Mouse (Mus musculus): ENCODE data around the gene Socs7.

The Socs7 gene

DNA sequence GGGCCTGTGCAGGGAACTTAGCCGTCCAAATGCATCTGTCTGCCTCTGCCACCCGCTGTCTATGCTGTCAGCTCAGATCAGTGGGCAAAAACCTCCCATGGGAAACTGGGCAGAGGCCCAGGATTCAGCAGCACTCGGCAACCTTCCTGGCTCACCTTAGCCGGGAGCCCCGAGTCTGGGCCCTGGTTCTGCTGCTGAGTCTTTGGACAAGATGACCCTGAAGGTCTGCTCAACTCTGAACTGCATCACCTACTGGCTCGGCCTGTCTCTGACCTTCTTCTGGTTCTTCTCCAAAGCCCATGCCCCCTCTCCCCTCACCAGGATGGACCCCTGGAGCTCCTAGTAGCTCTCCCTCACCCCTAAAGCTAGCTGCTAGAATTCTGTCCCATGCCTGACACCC is 83.2 kb downstream of the Socs7 start:
- DNase-seq (ENCODE audit: low spot score): no peak

GRCm38 (mm10) chr11:97445999-97446511 is 83.7 kb downstream of the Socs7 start:
- DNase-seq (ENCODE audit: low spot score): no peak

DNA sequence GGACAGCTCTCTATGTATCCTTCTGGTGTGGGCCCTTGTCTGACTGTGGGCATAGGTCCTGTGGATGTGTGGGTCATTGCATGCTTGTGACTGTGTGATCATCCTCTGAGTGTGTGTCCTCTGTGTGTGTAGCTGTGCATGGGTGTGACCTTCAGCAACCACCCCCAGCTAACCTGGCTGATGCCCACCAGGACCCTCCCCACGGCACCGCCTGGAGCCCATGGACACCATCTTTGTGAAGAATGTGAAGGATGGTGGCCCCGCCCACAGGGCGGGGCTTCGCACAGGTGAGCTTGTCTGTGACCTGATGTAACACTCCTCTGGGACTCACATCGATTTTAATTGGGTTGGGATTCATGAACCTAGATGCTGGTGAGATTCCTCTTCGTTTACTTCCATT is 85.6 kb downstream of the Socs7 start:
- DNase-seq (ENCODE audit: low spot score): no peak

Data from embryo, embryonic 10.5 days (tissue).